Mouse (Mus musculus) macrophage (primary cell): Measurements from ENCODE around the gene Aftph. TPM values are rescaled to one million over a fixed set of nuclear protein-coding genes. Genes with fewer than 3 reads are reported as not detected.
"Not testable (repeated sequence)": the region's sequence is repeated elsewhere in the genome, so short reads cannot be mapped to it uniquely, and the experiment has no call there.

Experiments used
- H3K27ac ChIP-seq: fragments of 350-480 bp; formaldehyde crosslinking; 2 replicates; pipeline ENCODE4 v1.9.0; 2021
- H3K36me3 ChIP-seq: fragments of 350-480 bp; formaldehyde crosslinking; 2 replicates; pipeline ENCODE4 v1.9.0; 2021; ENCODE audit errors: inconsistent target
- H3K4me3 ChIP-seq: fragments of 350-480 bp; formaldehyde crosslinking; 2 replicates; pipeline ENCODE4 v1.9.0; 2021; ENCODE audit errors: inconsistent target
- H3K79me2 ChIP-seq: fragments of 350-480 bp; formaldehyde crosslinking; 2 replicates; pipeline ENCODE4 v1.9.0; 2021; ENCODE audit errors: inconsistent target
- WGBS: methylation state at CpG from one replicate; pipeline ENCODE4 v1.1.7; 2026; ENCODE audit warnings: inconsistent platforms; ENCODE audit not compliant: missing documents; 5-methylcytosine and 5-hydroxymethylcytosine counted together
- polyA plus RNA-seq: library from polyadenylated mRNA; stranded (reverse); fragments of 250-400 nt; gene quantifications from 3 replicates; pipeline ENCODE4 v1.2.4, GENCODE M21; 2018; ENCODE audit warnings: inconsistent platforms
- total RNA-seq, 78 experiments: library from RNA; depleted of rRNA; stranded (reverse); fragments of 250-400 nt; gene quantifications; 1 replicate in 9 of 78; 2 replicates in 24 of 78; 3 replicates in 43 of 78; 4 replicates in 2 of 78; pipeline ENCODE4 v1.2.4; 2018; ENCODE audit warnings: inconsistent platforms in 56 of 78

Gene Aftph
- total RNA-seq (2018; cell fraction: chromatin; rRNA removed) = 100 to 1,000 TPM; 199 to 476 (median 357) TPM
- 100 to 1,000 TPM in 12 of 26 experiments, 10 to 100 TPM in 14; 65.1 to 130 (median 93.2) TPM for total RNA-seq (2018; cell fraction: cytosol; rRNA removed)
- 100 to 1,000 TPM; 149 to 347 (median 242) TPM for total RNA-seq (2018; cell fraction: nucleus; rRNA removed)
- polyA plus RNA-seq = 44.1 to 131 TPM (median 73.3 TPM) in 3 replicates

- Histone ChIP-seq H3K27ac (peak within 1 kb of the TSS; percentile 97), H3K4me3 (peak within 1 kb of the TSS; percentile 94), H3K79me2 (peaks cover 43% of the 10 kb centered on the region), H3K36me3 (peaks cover 10% of the 10 kb centered on the region; the same call in 1 of the 2 replicates)
- under 1% methylated on average over 78 of the region's 81 CpGs for WGBS
Measured at GRCm38 (mm10) chr11:20741201-20742100, at the start of gene Aftph. Gene Aftph (minus strand): TSS chr11:20741589.

- H3K36me3 ChIP-seq = no peaks in the 10 kb centered on the region
- H3K4me3 ChIP-seq = no peak overlapping the region
- WGBS = 88% methylated on average over 1 of the region's 1 CpGs
- no peak overlapping the region for H3K27ac ChIP-seq
- no peaks in the 10 kb centered on the region for H3K79me2 ChIP-seq
Measured at GRCm38 (mm10) chr11:20789015-20789414, 47.6 kb upstream of the Aftph start.

- no peak overlapping the region for H3K4me3 ChIP-seq
- no peaks in the 10 kb centered on the region for H3K36me3 ChIP-seq
- H3K79me2 ChIP-seq = no peaks in the 10 kb centered on the region
- WGBS = 97% methylated on average over 3 of the region's 3 CpGs
- H3K27ac ChIP-seq = no peak overlapping the region
Measured at GRCm38 (mm10) chr11:20788070-20788469, 46.7 kb upstream of the Aftph start.

GRCm38 (mm10) chr11:20786191-20786590, 44.8 kb upstream of the Aftph start:
- WGBS = 92% methylated on average over 2 of the region's 2 CpGs
- Histone ChIP-seq H3K4me3 (no peak overlapping the region), H3K27ac (no peak overlapping the region), H3K79me2 (no peaks in the 10 kb centered on the region), H3K36me3 (no peaks in the 10 kb centered on the region)

- WGBS = 100% methylated on average over 1 of the region's 1 CpGs
Measured at GRCm38 (mm10) chr11:20785186-20785585, 43.8 kb upstream of the Aftph start.

GRCm38 (mm10) chr11:20784776-20785175, 43.4 kb upstream of the Aftph start:
- Histone ChIP-seq H3K4me3 (no peak overlapping the region), H3K79me2 (no peaks in the 10 kb centered on the region), H3K27ac (no peak overlapping the region), H3K36me3 (no peaks in the 10 kb centered on the region)
- WGBS = 95% methylated on average over 6 of the region's 6 CpGs

More at GRCm38 (mm10) chr11:20785186-20785585, 43.8 kb upstream of the Aftph start:
- H3K27ac ChIP-seq = no peak overlapping the region
- no peaks in the 10 kb centered on the region for H3K79me2 ChIP-seq
- H3K36me3 ChIP-seq = no peaks in the 10 kb centered on the region
- no peak overlapping the region for H3K4me3 ChIP-seq

- no peak overlapping the region for H3K4me3 ChIP-seq
- H3K79me2 ChIP-seq = no peaks in the 10 kb centered on the region
- H3K27ac ChIP-seq = no peak overlapping the region
- WGBS = 83% methylated on average over 1 of the region's 1 CpGs
- no peaks in the 10 kb centered on the region for H3K36me3 ChIP-seq
Measured at GRCm38 (mm10) chr11:20783467-20783866, 42.1 kb upstream of the Aftph start.

- no peak overlapping the region for H3K4me3 ChIP-seq
- H3K36me3 ChIP-seq = no peaks in the 10 kb centered on the region
- no peaks in the 10 kb centered on the region for H3K79me2 ChIP-seq
- WGBS = 74% methylated on average over 2 of the region's 2 CpGs
- no peak overlapping the region for H3K27ac ChIP-seq
Measured at GRCm38 (mm10) chr11:20782620-20783019, 41.2 kb upstream of the Aftph start.

- H3K79me2 ChIP-seq = no peaks in the 10 kb centered on the region
- H3K4me3 ChIP-seq = no peak overlapping the region
- no peak overlapping the region for H3K27ac ChIP-seq
- H3K36me3 ChIP-seq = no peaks in the 10 kb centered on the region
- WGBS = 69% methylated on average over 4 of the region's 4 CpGs
Measured at GRCm38 (mm10) chr11:20780312-20780711, 38.9 kb upstream of the Aftph start.

GRCm38 (mm10) chr11:20778861-20779563, 37.6 kb upstream of the Aftph start:
- Histone ChIP-seq H3K4me3 (no peak overlapping the region), H3K36me3 (no peaks in the 10 kb centered on the region), H3K27ac (no peak overlapping the region), H3K79me2 (no peaks in the 10 kb centered on the region)
- WGBS = 79% methylated on average over 3 of the region's 3 CpGs

GRCm38 (mm10) chr11:20778298-20778697, 36.9 kb upstream of the Aftph start:
- WGBS = 0% methylated on average over 1 of the region's 1 CpGs

GRCm38 (mm10) chr11:20776668-20777067, 35.3 kb upstream of the Aftph start:
- Histone ChIP-seq H3K4me3 (no peak overlapping the region), H3K79me2 (no peaks in the 10 kb centered on the region), H3K27ac (no peak overlapping the region), H3K36me3 (no peaks in the 10 kb centered on the region)

More at GRCm38 (mm10) chr11:20778298-20778697, 36.9 kb upstream of the Aftph start:
- Histone ChIP-seq H3K27ac (no peak overlapping the region), H3K4me3 (no peak overlapping the region), H3K36me3 (no peaks in the 10 kb centered on the region), H3K79me2 (no peaks in the 10 kb centered on the region)

GRCm38 (mm10) chr11:20772642-20773041, 31.3 kb upstream of the Aftph start:
- Histone ChIP-seq H3K4me3 (no peak overlapping the region), H3K79me2 (no peaks in the 10 kb centered on the region), H3K27ac (no peak overlapping the region), H3K36me3 (no peaks in the 10 kb centered on the region)
- WGBS = 67% methylated on average over 1 of the region's 1 CpGs

GRCm38 (mm10) chr11:20771827-20772226, 30.4 kb upstream of the Aftph start:
- WGBS = 80% methylated on average over 9 of the region's 9 CpGs
- H3K4me3 ChIP-seq, H3K36me3 ChIP-seq, H3K79me2 ChIP-seq, H3K27ac ChIP-seq: not testable (repeated sequence)

GRCm38 (mm10) chr11:20761984-20762383, 20.6 kb upstream of the Aftph start:
- not testable (repeated sequence) for H3K36me3 ChIP-seq, H3K27ac ChIP-seq, H3K4me3 ChIP-seq, H3K79me2 ChIP-seq
- WGBS = 21% methylated on average over 10 of the region's 10 CpGs
